Mouse (Mus musculus) testis, adult 2 months (tissue): ENCODE measurements around the gene Hps3. TPM values are rescaled to one million over a fixed set of nuclear protein-coding genes. Genes with fewer than 3 reads are reported as not detected.
"Not testable (repeated sequence)": the region's sequence is repeated elsewhere in the genome, so short reads cannot be mapped to it uniquely, and the experiment has no call there.

Source experiments
- H3K27ac ChIP-seq: fragments of 200-500 bp; 2 replicates; pipeline ENCODE4 v1.5.1; 2012; ENCODE audit warnings: low read depth, low read length; ENCODE audit not compliant: control insufficient read depth, insufficient read depth
- H3K27me3 ChIP-seq: fragments of 200-500 bp; 2 replicates; pipeline ENCODE4 v1.6.1; 2012; ENCODE audit warnings: mild to moderate bottlenecking, low read length, moderate library complexity; ENCODE audit not compliant: control insufficient read depth, insufficient read depth
- H3K36me3 ChIP-seq: fragments of 200-500 bp; 2 replicates; pipeline ENCODE4 v1.6.1; 2012; ENCODE audit warnings: mild to moderate bottlenecking, low read length; ENCODE audit not compliant: control insufficient read depth, insufficient read depth
- H3K4me1 ChIP-seq: fragments of 200-500 bp; 2 replicates; pipeline ENCODE4 v1.6.1; 2012; ENCODE audit warnings: low read length; ENCODE audit not compliant: control insufficient read depth, insufficient read depth
- H3K4me3 ChIP-seq: fragments of 200-500 bp; 2 replicates; pipeline ENCODE4 v1.5.1; 2012; ENCODE audit warnings: low read depth, mild to moderate bottlenecking, low read length, moderate library complexity, mixed read lengths; ENCODE audit not compliant: control insufficient read depth
- CTCF ChIP-seq: fragments of 200-500 bp; IDR thresholded peaks from 2 replicates; pipeline ENCODE4 v1.5.1; 2012; ENCODE audit warnings: low read depth, mild to moderate bottlenecking, inconsistent platforms, low read length, moderate library complexity; ENCODE audit not compliant: control insufficient read depth, insufficient read depth, insufficient replicate concordance
- POLR2A ChIP-seq: fragments of 200-500 bp; IDR thresholded peaks from 2 replicates; pipeline ENCODE4 v1.6.1; 2012; ENCODE audit warnings: low read depth, mild to moderate bottlenecking, inconsistent platforms, low read length, moderate library complexity; ENCODE audit not compliant: control insufficient read depth
- polyA plus RNA-seq: library from polyadenylated mRNA; depleted of rRNA; stranded (reverse); fragments of >200 nt; gene quantifications from 2 replicates; pipeline ENCODE4 v1.2.3, GENCODE M21; 2012

Hps3 gene
- polyA plus RNA-seq, 1 experiment: 4.0 TPM

DNA sequence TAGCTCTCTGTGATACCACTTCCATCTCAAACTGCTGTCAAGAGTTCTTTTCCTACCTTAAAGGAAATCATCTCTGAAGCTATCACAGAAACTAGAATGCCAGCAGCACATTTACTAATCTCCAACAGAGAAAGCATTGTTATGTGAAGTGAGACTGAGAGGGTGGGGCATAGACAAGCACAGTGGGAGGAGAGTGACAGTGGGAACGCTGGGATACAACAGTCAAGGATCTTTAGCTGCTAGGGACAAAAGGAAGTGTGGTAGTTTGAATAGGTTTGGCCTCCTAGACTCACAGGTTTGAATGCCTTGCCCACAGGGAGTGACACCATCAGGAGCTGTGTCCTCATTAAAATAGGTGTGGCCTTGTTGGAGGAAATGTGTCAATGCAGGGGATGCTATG lies 11.3 kb downstream of the Hps3 start:
- Histone ChIP-seq H3K36me3 (no peaks in the 10 kb centered on the region), H3K27me3 (no peaks in the 10 kb centered on the region), H3K4me3 (no peak overlapping the region), H3K4me1 (no peaks in the 10 kb centered on the region), H3K27ac (no peak overlapping the region)
- TF ChIP-seq POLR2A (no peak), CTCF (no peak)

DNA sequence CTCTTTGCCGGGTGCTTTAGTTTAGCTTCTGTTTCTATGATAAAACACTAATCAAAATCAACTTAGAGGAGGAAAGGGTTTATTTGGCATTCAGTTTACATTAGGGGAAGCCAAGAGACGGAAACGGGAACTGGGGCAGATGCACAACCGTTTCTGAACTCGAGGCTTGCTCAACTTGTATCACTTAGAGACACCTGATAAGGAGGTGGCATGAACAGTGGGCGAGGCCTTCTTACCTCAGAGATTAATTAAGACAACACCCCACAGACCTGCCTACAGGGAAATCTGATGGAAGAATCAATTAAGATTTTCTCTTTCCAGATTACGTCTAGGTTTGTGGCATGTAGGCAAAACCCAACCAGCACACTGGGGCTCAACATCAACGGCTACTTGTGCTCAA lies 17.0 kb downstream of the Hps3 start:
- H3K27ac ChIP-seq: no peak overlapping the region
- no peak for TF ChIP-seq CTCF
- no peak for TF ChIP-seq POLR2A
- H3K4me3 ChIP-seq: no peak overlapping the region
- H3K27me3 ChIP-seq: no peaks in the 10 kb centered on the region
- no peaks in the 10 kb centered on the region for H3K36me3 ChIP-seq
- H3K4me1 ChIP-seq: no peaks in the 10 kb centered on the region

DNA sequence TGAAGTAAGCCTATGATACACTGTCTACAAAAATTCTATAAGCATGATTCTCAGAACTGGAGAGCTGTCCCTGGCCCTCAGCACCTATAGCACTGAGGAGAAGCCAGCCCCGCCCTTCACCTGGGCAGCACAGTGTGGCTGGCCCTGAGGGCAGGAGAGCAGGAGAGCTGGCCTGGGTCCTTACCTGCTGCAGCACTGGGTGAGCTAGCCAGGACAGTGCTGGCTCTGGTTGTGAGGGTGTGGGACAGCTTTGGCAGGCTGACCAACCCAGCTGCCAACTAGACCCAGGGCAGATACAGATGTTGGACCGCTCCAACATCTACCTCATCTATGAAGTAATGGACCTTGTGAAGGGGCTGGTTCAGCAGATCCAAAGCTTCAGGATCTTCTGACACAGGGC lies 20.7 kb downstream of the Hps3 start:
- Histone ChIP-seq H3K27me3 (no peaks in the 10 kb centered on the region), H3K4me3 (no peak overlapping the region), H3K36me3 (no peaks in the 10 kb centered on the region), H3K27ac (no peak overlapping the region), H3K4me1 (no peaks in the 10 kb centered on the region)
- TF ChIP-seq POLR2A (no peak), CTCF (no peak)

DNA sequence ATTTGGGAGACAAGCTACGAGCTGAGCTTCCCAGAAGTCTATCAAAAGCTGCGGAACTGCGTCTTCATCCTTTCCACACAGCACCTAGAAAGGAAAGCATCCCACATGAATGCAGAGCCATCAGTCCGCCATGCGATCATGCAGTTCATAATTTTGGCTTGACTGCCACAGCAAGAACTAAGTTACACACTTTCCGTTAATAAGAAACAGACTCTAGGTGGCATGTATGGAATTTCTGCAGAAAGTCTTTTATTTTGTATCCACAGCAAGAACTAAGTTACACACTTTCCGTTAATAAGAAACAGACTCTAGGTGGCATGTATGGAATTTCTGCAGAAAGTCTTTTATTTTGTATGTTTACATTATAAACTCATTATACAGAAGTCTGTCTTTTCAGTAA lies 24.2 kb downstream of the Hps3 start:
- not testable (repeated sequence) for H3K27me3 ChIP-seq, H3K4me3 ChIP-seq, H3K4me1 ChIP-seq, H3K27ac ChIP-seq, H3K36me3 ChIP-seq

DNA sequence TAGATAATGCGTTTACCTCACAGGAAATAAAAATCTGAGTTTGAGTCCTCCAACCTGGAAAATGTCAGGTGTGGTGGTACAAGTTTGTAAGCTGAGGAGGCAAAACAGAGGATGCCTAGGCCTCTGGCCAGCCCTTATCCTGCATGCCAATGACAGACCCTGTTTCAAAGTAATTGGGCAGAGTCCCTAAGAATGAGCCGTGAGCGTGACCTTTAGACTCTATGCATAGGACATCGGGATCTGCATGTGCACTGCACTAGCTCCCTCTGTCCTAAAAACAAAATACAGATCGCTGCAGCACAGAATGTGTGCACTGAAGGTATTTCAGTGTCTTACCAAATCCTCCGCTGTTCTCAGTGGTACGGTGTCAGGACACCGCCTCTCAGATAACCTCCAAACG lies 24.7 kb downstream of the Hps3 start:
- TF ChIP-seq POLR2A (no peak), CTCF (no peak)

DNA sequence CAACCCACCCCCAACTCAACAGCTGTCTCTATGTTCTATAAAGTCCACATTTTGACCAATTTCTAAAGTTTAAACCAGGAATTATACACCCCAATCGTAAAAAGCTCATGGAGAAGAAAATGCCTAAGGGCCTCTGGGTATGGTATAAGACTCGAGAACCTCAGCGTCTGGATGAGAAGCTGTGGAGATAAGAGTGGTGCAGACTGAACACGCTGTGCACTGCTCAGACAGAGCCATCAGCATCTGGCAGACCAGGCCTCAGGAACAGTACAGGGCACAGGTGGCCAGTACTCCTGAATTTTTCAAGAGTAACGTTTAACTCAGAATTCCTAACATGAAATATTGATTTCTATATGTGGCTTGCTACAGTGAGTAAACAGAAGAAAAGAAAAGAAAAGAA lies 27.4 kb downstream of the Hps3 start:
- H3K27ac ChIP-seq: no peak overlapping the region
- TF ChIP-seq POLR2A (no peak), CTCF (no peak)
- no peaks in the 10 kb centered on the region for H3K4me1 ChIP-seq
- no peaks in the 10 kb centered on the region for H3K27me3 ChIP-seq
- H3K36me3 ChIP-seq: no peaks in the 10 kb centered on the region
- no peak overlapping the region for H3K4me3 ChIP-seq

More for the DNA sequence above, 24.7 kb downstream of the Hps3 start:
- H3K4me1 ChIP-seq: no peaks in the 10 kb centered on the region
- no peak overlapping the region for H3K4me3 ChIP-seq
- no peaks in the 10 kb centered on the region for H3K36me3 ChIP-seq
- no peaks in the 10 kb centered on the region for H3K27me3 ChIP-seq
- no peak overlapping the region for H3K27ac ChIP-seq

DNA sequence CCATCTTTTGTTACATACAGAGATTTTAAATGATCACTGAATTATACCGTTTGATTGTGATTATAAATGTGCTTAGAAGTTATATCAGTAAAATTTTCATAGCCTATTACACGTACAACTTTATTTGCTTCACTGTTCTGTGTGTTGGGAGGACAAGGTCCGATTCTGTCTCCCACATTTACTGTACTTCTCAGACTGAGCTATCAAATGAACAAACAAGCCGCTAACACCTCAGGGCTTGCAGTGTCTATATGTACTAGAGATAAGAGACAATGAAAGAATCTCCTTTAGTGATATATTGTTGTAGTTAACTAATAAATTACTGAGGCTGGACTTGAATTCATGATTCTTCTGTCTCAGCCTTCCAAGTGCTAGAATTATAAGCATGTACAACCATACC lies 27.8 kb downstream of the Hps3 start:
- no peaks in the 10 kb centered on the region for H3K36me3 ChIP-seq
- H3K4me3 ChIP-seq: no peak overlapping the region
- H3K4me1 ChIP-seq: no peaks in the 10 kb centered on the region
- H3K27ac ChIP-seq: no peak overlapping the region
- TF ChIP-seq CTCF: no peak
- TF ChIP-seq POLR2A: no peak
- H3K27me3 ChIP-seq: no peaks in the 10 kb centered on the region

DNA sequence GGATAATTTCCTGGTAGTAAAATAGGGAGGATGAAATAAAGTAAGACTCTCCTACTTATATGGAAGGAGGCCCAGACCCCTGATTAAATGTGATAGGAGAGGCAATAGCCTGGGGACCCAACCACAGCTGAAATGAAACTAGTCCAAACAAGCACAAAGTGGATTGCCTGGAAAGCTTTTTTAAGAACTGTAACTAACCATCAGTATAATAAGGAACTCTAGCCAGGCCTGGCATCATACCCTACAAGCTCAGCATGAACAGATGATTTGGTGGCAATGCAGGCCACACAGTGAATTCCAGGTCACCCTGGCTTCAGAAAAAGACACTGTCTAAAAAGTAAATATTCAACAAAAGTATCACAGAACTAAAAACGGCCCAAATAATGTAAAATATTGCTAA lies 29.5 kb downstream of the Hps3 start:
- H3K27ac ChIP-seq: no peak overlapping the region
- H3K4me3 ChIP-seq: no peak overlapping the region
- no peaks in the 10 kb centered on the region for H3K4me1 ChIP-seq
- no peak for TF ChIP-seq CTCF
- no peak for TF ChIP-seq POLR2A
- no peaks in the 10 kb centered on the region for H3K36me3 ChIP-seq
- no peaks in the 10 kb centered on the region for H3K27me3 ChIP-seq

DNA sequence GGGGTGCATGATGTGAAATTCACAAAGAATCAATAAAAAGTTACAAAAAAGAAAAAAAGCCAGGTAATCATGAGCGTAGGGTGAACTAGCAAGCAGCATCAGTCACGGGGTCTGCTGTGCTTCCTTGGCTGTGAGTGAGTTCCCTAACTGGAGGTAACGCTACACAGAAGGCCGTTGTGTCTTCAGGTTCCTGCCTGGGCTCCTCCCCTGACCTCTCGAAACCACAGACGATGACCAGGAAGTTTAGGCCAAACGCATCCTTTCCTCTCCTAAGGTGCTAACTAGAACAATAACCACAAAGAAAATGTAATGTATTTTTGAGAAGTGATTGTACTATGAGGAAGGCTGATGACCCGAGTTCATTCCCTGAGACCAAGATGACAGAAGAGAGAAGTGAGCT lies 30.7 kb downstream of the Hps3 start:
- Histone ChIP-seq H3K4me3 (no peak overlapping the region), H3K27me3 (no peaks in the 10 kb centered on the region)
- TF ChIP-seq POLR2A (no peak), CTCF (no peak)

More for the DNA sequence above, 30.7 kb downstream of the Hps3 start:
- no peaks in the 10 kb centered on the region for H3K4me1 ChIP-seq
- H3K27ac ChIP-seq: no peak overlapping the region
- no peaks in the 10 kb centered on the region for H3K36me3 ChIP-seq
